10 mouse cellular contexts compared by ENCODE assay signal in the genomic region with DNA sequence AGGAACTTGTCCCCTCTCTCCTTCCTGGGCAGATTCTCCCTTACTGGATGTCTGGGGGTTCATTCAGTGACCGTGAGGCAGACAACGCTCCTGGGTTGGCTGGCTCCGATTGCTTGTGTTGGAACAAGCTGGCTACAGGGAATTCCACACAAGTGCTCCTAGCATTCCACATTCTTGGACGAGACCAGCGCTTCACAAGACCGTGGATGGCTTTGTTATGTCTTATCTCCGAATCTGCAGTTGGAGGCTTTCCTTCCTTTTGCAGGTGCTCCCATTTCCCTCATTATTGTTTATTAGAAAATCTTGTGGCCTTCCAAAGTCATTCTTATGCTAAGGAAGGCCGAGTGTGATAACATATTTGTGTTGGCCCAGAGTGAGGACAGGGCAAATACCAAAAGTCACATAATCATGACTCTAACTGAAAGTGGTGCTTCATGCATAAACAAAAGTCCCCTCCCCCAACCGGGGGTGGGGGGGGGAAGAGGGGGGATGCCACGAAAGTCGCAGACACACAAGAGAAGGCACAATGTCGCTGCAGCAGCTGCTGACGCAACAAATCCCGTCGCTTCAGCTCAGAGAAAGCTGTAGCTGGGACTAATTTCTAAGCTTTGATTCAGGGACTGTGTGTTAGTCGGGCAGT.
A peak's percentile ranks its signal among the peaks of the same experiment; 100 is the strongest.
DNase-seq lines count a peak whose midpoint lies in the region; ATAC-seq and TF ChIP-seq lines count a peak whose summit lies in the region.
"Had no signal": no experiment of that assay in that cellular context is flagged by ENCODE, and none has a peak within 500 bp of the region (broad histone marks: within the 10 kb centered on the region; RNA-seq: fewer than 3 reads in every experiment).

No protein-coding gene starts in this region.

- no peak for TF ChIP-seq CTCF in forebrain, postnatal 0 days (IDR thresholded peaks at IDR 0.05; ENCODE audit: low read depth)

- no peaks in the 10 kb centered on the region for H3K9me3 ChIP-seq in heart, embryonic 10.5 days
- no peaks in the 10 kb centered on the region for H3K9me3 ChIP-seq in heart, embryonic 12.5 days (replicated peaks)
- no peaks in the 10 kb centered on the region for H3K9me3 ChIP-seq in forebrain, postnatal 0 days (ENCODE audit: low read length)

- no peaks in the 10 kb centered on the region for H3K36me3 ChIP-seq in heart, embryonic 10.5 days
- no peaks in the 10 kb centered on the region for H3K36me3 ChIP-seq in heart, embryonic 12.5 days
- H3K36me3 ChIP-seq in forebrain, postnatal 0 days (ENCODE audit: insufficient read depth) = no peaks in the 10 kb centered on the region

- H3K9ac ChIP-seq in heart, embryonic 12.5 days = no peak overlapping the region
- no peak overlapping the region for H3K9ac ChIP-seq in forebrain, postnatal 0 days

- peak; percentile 98 for DNase-seq in heart, adult 11 months
- no peak for DNase-seq in heart, embryonic 10.5 days (ENCODE audit: low spot score)
- DNase-seq in kidney, postnatal 14 days = peak; percentile 46
- DNase-seq in lung, postnatal 36 days = peak; percentile 35
- DNase-seq in c-Kit-positive CD71-positive TER-119-positive erythroid progenitor cells, embryonic 14.5 days (ENCODE audit: low spot score) = no peak
- no peak for DNase-seq in forebrain, postnatal 0 days
- DNase-seq in cerebellum, postnatal 10 days = no peak
- DNase-seq: B cell, adult 2 months had no signal

- no peak; the same call in 1 of the 2 replicates for ATAC-seq in heart, embryonic 12.5 days (ENCODE audit: insufficient number of reproducible peaks, low FRiP score)
- ATAC-seq in forebrain, postnatal 0 days = no peak
- ATAC-seq: hindbrain, postnatal 0 days had no signal

- WGBS in heart, embryonic 10.5 days = 54% methylated on average over 16 of the region's 16 CpGs
- WGBS in heart, embryonic 12.5 days = 35% methylated on average over 16 of the region's 16 CpGs
- 71% methylated on average over 16 of the region's 16 CpGs for WGBS in forebrain, postnatal 0 days

- no peaks in the 10 kb centered on the region for H3K27me3 ChIP-seq in heart, embryonic 10.5 days (ENCODE audit: insufficient read depth, poor library complexity, severe bottlenecking)
- no peaks in the 10 kb centered on the region for H3K27me3 ChIP-seq in heart, embryonic 12.5 days (replicated peaks)
- H3K27me3 ChIP-seq in forebrain, postnatal 0 days (ENCODE audit: insufficient read depth, low read length) = no peaks in the 10 kb centered on the region

- peaks cover 8% of the 10 kb centered on the region for H3K4me1 ChIP-seq in heart, embryonic 10.5 days
- H3K4me1 ChIP-seq in heart, embryonic 12.5 days (replicated peaks) = peaks cover 11% of the 10 kb centered on the region
- H3K4me1 ChIP-seq in forebrain, postnatal 0 days (ENCODE audit: insufficient read depth) = no peaks in the 10 kb centered on the region

- no peak overlapping the region; the same call in 1 of the 2 replicates for H3K27ac ChIP-seq in heart, embryonic 10.5 days
- H3K27ac ChIP-seq in heart, embryonic 12.5 days (ENCODE audit: poor library complexity, severe bottlenecking) = no peak overlapping the region
- H3K27ac ChIP-seq in forebrain, postnatal 0 days (ENCODE audit: low read depth, low read length) = no peak overlapping the region
- H3K27ac ChIP-seq: hindbrain, postnatal 0 days had no signal

- no peak overlapping the region for H3K4me3 ChIP-seq in heart, embryonic 10.5 days
- H3K4me3 ChIP-seq in heart, embryonic 12.5 days = no peak overlapping the region
- no peak overlapping the region for H3K4me3 ChIP-seq in forebrain, postnatal 0 days (ENCODE audit: low read depth, low read length)

- H3K4me2 ChIP-seq in heart, embryonic 12.5 days = peak overlapping the region; percentile 23; the same call in 1 of the 2 replicates
- no peak overlapping the region for H3K4me2 ChIP-seq in forebrain, postnatal 0 days (ENCODE audit: low read depth)

Comparison
In these comparisons a context has a peak if more than half of its experiments do, and no peak if none do; other contexts are left out.
1. DNase-seq: peak in heart, adult 11 months (single experiment), kidney, postnatal 14 days (single experiment) and lung, postnatal 36 days (single experiment); none in heart, embryonic 10.5 days (single experiment), c-Kit-positive CD71-positive TER-119-positive erythroid progenitor cells, embryonic 14.5 days (single experiment), forebrain, postnatal 0 days (single experiment) and cerebellum, postnatal 10 days (0 of 2).